Mouse (Mus musculus): ENCODE measurements at regions not wholly inside any gene's neighbourhood (a gene's known extent, or its start where the extent isn't known, plus 50 kb on each side); places are given as distances from the start of the nearest gene placed in this dataset.

DNA sequence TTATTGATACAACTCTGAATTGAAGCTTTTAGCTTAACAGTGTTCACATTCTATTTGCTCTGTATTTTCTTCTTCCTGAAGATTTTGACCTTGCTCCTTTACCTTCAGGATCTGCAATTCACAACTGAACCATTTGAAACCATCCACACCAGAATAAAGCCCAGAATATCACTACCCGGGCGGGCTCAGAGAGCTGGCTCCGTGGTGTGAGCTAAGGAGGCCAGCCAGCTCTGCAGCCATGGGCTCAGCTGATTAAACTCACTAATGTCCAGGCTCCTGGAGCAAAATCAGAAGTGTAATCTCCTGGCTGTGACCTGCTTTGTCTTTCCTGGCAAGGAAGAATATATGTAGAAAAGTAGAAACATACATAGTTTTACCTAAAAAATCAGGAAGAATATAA is 309.9 kb downstream of the Gm10295 start:
- no peak overlapping the region for H3K27ac ChIP-seq (replicated peaks)
- H3K36me3 ChIP-seq = no peaks in the 10 kb centered on the region
- 0 out of 2 replicates have a peak, but pooled peaks cover 3% of the 10 kb centered on the region for H3K4me1 ChIP-seq
- no peaks in the 10 kb centered on the region for H3K27me3 ChIP-seq (replicated peaks)
- no peak overlapping the region for H3K4me2 ChIP-seq
- no peak overlapping the region for H3K9ac ChIP-seq
- WGBS = 51% methylated on average over 3 of the region's 3 CpGs
- ATAC-seq (ENCODE audit: extremely low read depth, insufficient number of reproducible peaks, low FRiP score, low TSS enrichment) = no peak
- no peak overlapping the region for H3K4me3 ChIP-seq
- no peaks in the 10 kb centered on the region for H3K9me3 ChIP-seq

GRCm38 (mm10) chr7:71040846-71041245 is 310.4 kb downstream of the Gm10295 start:
- H3K4me3 ChIP-seq = no peak overlapping the region
- no peaks in the 10 kb centered on the region for H3K27me3 ChIP-seq (replicated peaks)
- no peak overlapping the region for H3K9ac ChIP-seq
- no peaks in the 10 kb centered on the region for H3K4me1 ChIP-seq
- WGBS = 72% methylated on average over 3 of the region's 3 CpGs
- no peaks in the 10 kb centered on the region for H3K9me3 ChIP-seq
- no peak overlapping the region for H3K27ac ChIP-seq (replicated peaks)
- H3K4me2 ChIP-seq = no peak overlapping the region
- no peak for ATAC-seq (ENCODE audit: extremely low read depth, insufficient number of reproducible peaks, low FRiP score, low TSS enrichment)
- H3K36me3 ChIP-seq = no peaks in the 10 kb centered on the region

DNA sequence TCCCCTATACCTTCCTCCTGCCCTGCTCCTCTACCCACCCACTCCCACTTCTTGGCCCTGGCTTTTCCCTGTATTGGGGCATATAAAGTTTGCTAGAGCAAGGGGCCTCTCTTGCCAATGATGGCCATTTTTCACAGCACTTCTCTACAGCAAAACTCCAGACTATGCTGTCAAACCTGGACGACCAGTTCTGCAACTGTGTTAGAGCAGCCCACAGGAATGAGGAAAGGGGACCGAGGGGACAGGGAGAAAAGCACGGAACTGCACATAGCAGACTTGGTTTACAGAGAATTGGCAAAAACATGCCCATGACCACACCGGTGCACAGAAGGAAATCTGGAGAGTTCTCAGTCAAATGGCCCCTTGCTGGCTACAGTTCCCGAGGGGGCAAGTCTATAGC is 312.7 kb downstream of the Gm10295 start:
- H3K4me2 ChIP-seq = no peak overlapping the region
- no peaks in the 10 kb centered on the region for H3K9me3 ChIP-seq
- no peaks in the 10 kb centered on the region for H3K4me1 ChIP-seq
- H3K9ac ChIP-seq = no peak overlapping the region
- no peak overlapping the region for H3K4me3 ChIP-seq
- ATAC-seq (ENCODE audit: extremely low read depth, insufficient number of reproducible peaks, low FRiP score, low TSS enrichment) = no peak
- WGBS = 63% methylated on average over 5 of the region's 5 CpGs
- no peak overlapping the region for H3K27ac ChIP-seq (replicated peaks)
- no peaks in the 10 kb centered on the region for H3K36me3 ChIP-seq
- no peaks in the 10 kb centered on the region for H3K27me3 ChIP-seq (replicated peaks)

DNA sequence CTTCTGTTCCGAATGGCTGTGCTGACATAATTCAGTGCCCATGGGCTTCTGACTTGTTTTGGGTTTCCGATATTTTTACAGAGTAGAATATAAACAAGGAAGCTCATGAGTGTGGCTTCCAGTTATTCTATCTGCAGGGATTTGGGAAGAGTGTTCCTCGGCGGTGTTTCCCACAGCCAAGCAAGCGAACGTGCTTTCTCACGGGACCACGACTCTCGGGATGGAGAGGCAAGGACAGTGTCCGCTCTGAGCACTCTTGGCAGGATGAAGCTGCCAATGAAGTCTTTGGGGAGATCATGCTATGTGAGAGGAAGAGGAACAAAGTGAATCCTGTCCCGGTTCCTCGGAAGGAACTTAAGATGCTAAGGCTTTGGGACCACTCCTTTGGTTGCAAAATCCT is 318.2 kb downstream of the Gm10295 start:
- Histone ChIP-seq H3K9ac (no peak overlapping the region), H3K36me3 (no peaks in the 10 kb centered on the region), H3K27ac (replicated peaks) (no peak overlapping the region), H3K4me2 (no peak overlapping the region), H3K4me3 (no peak overlapping the region), H3K9me3 (no peaks in the 10 kb centered on the region), H3K4me1 (no peaks in the 10 kb centered on the region), H3K27me3 (replicated peaks) (no peaks in the 10 kb centered on the region)
- ATAC-seq (ENCODE audit: extremely low read depth, insufficient number of reproducible peaks, low FRiP score, low TSS enrichment) = no peak
- 76% methylated on average over 12 of the region's 12 CpGs for WGBS

DNA sequence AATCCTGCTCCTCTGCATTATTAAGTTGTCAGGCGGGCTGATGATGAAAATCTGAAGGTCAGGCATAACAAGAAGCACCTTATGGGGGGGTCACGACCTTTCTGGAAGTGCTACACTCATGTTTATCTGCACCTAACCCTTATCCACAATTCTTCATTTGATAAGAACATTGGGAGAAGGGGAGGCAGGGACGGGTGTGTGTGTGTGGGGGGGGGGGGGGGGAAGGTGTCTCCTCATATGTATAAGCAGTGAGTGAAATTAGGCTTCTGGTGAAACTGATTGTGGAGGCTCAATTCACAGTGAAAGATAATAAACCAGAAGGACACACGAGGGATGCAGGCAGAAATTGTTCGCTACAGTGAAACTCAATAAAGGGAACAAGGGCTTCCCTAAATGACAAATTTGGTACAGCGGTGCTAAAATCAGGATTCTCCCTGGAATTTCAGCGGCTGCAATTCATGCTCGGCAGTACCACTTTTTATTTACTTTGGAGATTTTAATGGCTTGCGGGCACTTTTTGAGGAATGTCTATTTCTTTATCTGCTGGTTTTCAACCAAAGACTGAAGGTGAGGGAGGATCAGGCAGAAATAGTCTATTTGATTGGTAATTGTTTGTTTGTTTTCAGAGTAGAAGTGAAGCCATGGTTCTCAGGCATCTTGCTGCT is 327.2 kb downstream of the Gm10295 start:
- H3K4me2 ChIP-seq = peak overlapping the region; percentile 75
- no peak overlapping the region for H3K27ac ChIP-seq (replicated peaks)
- H3K36me3 ChIP-seq = no peaks in the 10 kb centered on the region
- 10% methylated on average over 9 of the region's 9 CpGs for WGBS
- peak overlapping the region; percentile 69 for H3K9ac ChIP-seq
- ATAC-seq (ENCODE audit: extremely low read depth, insufficient number of reproducible peaks, low FRiP score, low TSS enrichment) = no peak
- H3K4me1 ChIP-seq = peaks cover 20% of the 10 kb centered on the region
- peak overlapping the region; percentile 45 for H3K4me3 ChIP-seq
- peaks cover 7% of the 10 kb centered on the region for H3K9me3 ChIP-seq
- H3K27me3 ChIP-seq (replicated peaks) = peaks cover 10% of the 10 kb centered on the region

DNA sequence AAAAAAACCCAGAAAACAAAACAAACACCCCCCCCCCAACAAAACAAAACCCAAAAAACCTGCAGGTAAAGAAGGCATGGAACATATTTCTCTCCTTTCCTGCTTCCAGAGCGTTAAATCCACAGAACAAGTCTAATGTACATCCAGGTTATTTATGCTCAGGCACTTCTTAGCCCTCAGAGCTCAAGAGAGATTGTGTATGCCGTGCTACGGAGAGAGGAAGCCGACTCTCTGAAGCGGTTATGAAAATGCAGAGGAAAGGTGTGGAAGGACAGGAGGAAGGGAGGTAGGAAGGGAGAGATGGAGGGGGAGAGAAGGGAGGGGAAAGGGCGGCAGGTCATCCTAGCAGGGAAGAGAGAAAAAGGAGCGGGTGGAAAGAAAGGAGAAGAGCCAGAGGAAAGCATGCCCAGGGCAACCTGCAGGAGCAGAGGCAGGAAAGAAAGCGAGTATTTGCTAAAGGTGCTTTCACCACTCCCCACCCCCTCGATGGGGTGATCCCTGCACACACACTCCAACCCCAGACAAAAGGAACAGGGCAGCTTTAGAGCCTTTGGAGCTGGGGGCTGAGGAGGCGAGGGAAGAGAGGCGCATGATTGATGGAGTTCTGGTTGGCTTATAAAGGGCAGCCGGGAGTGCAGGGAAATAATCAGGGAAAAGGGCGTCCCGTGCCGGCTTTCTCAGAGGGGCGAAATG is 327.9 kb downstream of the Gm10295 start:
- H3K27ac ChIP-seq (replicated peaks) = no peak overlapping the region
- H3K4me1 ChIP-seq = peaks cover 20% of the 10 kb centered on the region
- no peak for ATAC-seq (ENCODE audit: extremely low read depth, insufficient number of reproducible peaks, low FRiP score, low TSS enrichment)
- H3K9me3 ChIP-seq = peaks cover 7% of the 10 kb centered on the region
- 8% methylated on average over 16 of the region's 16 CpGs for WGBS
- no peaks in the 10 kb centered on the region for H3K36me3 ChIP-seq
- H3K4me3 ChIP-seq = peak overlapping the region; percentile 45
- peak overlapping the region; percentile 69 for H3K9ac ChIP-seq
- H3K4me2 ChIP-seq = peak overlapping the region; percentile 75
- peaks cover 10% of the 10 kb centered on the region for H3K27me3 ChIP-seq (replicated peaks)

All from heart, embryonic 13.5 days (tissue).